Mouse (Mus musculus) midbrain, embryonic 14.5 days (tissue): ENCODE data around the gene Lcn5. TPM values are rescaled to one million over a fixed set of nuclear protein-coding genes. Genes with fewer than 3 reads are reported as not detected.
A peak's percentile ranks its signal among the peaks of the same experiment; 100 is the strongest.

Source experiments
- ATAC-seq: fragments of 200-750 bp; cut with Nextera tagmentation; 2 replicates; pipeline ENCODE4 v1.8.0; 2017; ENCODE audit warnings: moderate number of reproducible peaks, moderate library complexity; ENCODE audit not compliant: low FRiP score, low TSS enrichment
- DNase-seq: peaks from one replicate; pipeline ENCODE4 v3.0.0-alpha.2; 2015
- H3K27ac ChIP-seq: fragments of 300-500 bp; sonication (generic); replicated peaks from 2 replicates; pipeline ENCODE4 v1.5.1; 2014; ENCODE audit warnings: mild to moderate bottlenecking, low read depth, low read length, moderate library complexity
- H3K27me3 ChIP-seq: fragments of 300-500 bp; sonication (generic); 2 replicates; pipeline ENCODE4 v1.6.1; 2014; ENCODE audit warnings: low read length, control low read depth, mixed read lengths; ENCODE audit not compliant: control insufficient read depth, insufficient read depth
- H3K36me3 ChIP-seq: fragments of 300-500 bp; sonication (generic); 2 replicates; pipeline ENCODE4 v1.6.1; 2014; ENCODE audit warnings: low read length, control low read depth; ENCODE audit not compliant: control insufficient read depth, insufficient read depth
- H3K4me1 ChIP-seq: fragments of 300-500 bp; sonication (generic); 2 replicates; pipeline ENCODE4 v1.6.1; 2014; ENCODE audit warnings: mild to moderate bottlenecking, antibody characterized with exemption, low read length, control low read depth; ENCODE audit not compliant: control insufficient read depth, insufficient read depth
- H3K4me2 ChIP-seq: fragments of 300-500 bp; sonication (generic); 2 replicates; pipeline ENCODE4 v1.6.1; 2014; ENCODE audit warnings: mild to moderate bottlenecking, low read length, moderate library complexity
- H3K4me3 ChIP-seq: fragments of 300-500 bp; sonication (generic); replicated peaks from 2 replicates; pipeline ENCODE4 v1.5.1; 2014; ENCODE audit warnings: low read depth, low read length
- H3K9ac ChIP-seq: fragments of 300-500 bp; sonication (generic); replicated peaks from 2 replicates; pipeline ENCODE4 v1.6.1; 2014; ENCODE audit warnings: mild to moderate bottlenecking, low read length, moderate library complexity
- H3K9me3 ChIP-seq: fragments of 300-500 bp; sonication (generic); 2 replicates; pipeline ENCODE4 v1.6.1; 2016; ENCODE audit warnings: low read length, control low read depth, mixed read lengths; ENCODE audit not compliant: control insufficient read depth
- WGBS: fragments of 180-500 bp; shearing (Covaris S2); extraction: QIAGEN DNeasy Blood & Tissue Kit; methylation state at CpG from one replicate; pipeline ENCODE4 v1.1.7; 2014; 5-methylcytosine and 5-hydroxymethylcytosine counted together
- polyA plus RNA-seq: library from polyadenylated mRNA; unstranded; fragments of >200 nt; fragmentation: Nextera tagmentation; extraction: Ambion mirVana; gene quantifications from 2 replicates; pipeline ENCODE4 v1.2.1, GENCODE M21; 2014

The Lcn5 gene
- not detected in 2 replicates for polyA plus RNA-seq

DNA sequence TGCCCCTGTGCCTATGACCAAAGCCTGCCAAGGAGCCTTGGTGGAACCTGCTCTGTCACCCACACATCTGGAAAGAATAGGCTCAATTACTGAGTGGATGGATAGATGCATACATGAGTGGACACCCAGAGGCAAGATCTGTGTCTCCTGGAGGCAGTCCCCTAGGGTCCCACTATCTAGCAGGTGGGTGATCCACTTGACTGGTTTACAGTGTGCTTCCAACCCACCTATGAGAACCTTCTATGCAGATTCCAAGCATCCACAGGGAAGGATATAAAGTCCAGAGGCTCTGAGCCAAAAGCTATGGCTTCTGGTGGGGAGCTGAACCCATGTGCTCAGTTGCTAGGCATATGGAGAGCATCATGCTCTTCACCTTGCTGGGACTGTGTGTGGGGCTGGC lies at the start of gene Lcn5:
TSS of gene Lcn5 (plus strand) at position 301 of the 400 bp plus-strand sequence.
- ATAC-seq (no peak), DNase-seq (no peak)
- Histone ChIP-seq H3K4me1 (no peaks in the 10 kb centered on the region), H3K36me3 (no peaks in the 10 kb centered on the region), H3K4me3 (no peak within 1 kb of the TSS), H3K9ac (no peak within 1 kb of the TSS), H3K9me3 (no peaks in the 10 kb centered on the region), H3K27me3 (no peaks in the 10 kb centered on the region), H3K4me2 (no peak within 1 kb of the TSS), H3K27ac (no peak within 1 kb of the TSS)

DNA sequence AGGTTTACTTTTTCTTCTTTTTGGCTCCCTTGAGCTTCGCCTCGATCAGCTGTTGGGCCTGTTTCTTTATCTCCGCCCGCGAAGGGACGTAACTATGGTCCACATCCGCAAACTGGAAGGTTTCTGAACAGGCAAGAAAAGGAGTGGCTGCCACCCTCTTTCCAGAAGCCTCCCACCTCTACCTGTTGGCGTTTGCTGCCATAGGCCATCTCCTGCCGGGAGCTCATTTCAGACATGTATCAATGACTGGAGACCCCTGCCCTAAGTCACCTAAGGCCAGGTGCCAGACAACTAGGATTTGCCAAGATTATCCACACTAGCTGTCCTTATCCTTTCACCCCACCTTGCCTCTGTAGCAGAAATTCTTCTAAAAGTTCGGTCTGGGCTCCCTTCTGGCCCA lies 49.1 kb upstream of the Lcn5 start:
- DNase-seq: no peak
- no peaks in the 10 kb centered on the region for H3K27me3 ChIP-seq
- ATAC-seq: peak; percentile 28; the same call in 1 of the 2 replicates

DNA sequence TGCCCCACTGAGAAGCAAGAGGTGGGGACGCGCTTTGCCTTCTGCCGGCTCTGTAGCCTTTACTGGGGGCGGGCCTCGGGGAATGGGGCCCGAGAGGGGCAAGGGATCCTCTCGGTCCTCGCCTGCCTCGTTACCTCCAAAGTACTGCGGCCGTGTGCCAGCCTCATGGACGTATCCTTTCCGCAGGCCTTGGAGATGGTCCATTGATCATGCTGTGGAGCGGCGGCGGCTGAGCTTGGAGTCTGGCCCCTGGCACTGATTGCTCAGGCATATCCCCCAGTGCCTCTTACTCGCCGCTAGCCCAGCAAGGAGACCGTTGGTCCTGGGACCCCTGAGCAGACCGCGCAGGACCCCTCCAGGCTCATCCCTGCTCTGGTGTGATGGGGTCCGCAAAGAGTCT lies 41.4 kb upstream of the Lcn5 start:
- Histone ChIP-seq H3K36me3 (no peaks in the 10 kb centered on the region), H3K27me3 (peaks cover 35% of the 10 kb centered on the region; the same call in 1 of the 2 replicates), H3K4me1 (peaks cover 4% of the 10 kb centered on the region; the same call in 1 of the 2 replicates), H3K4me3 (no peak overlapping the region), H3K9ac (no peak overlapping the region), H3K27ac (no peak overlapping the region), H3K9me3 (no peaks in the 10 kb centered on the region), H3K4me2 (no peak overlapping the region)
- ATAC-seq (no peak), DNase-seq (no peak)
- 17% methylated on average over 22 of the region's 22 CpGs for WGBS

More for the DNA sequence above, 49.1 kb upstream of the Lcn5 start:
- no peaks in the 10 kb centered on the region for H3K9me3 ChIP-seq
- peak overlapping the region; percentile 74 for H3K4me2 ChIP-seq
- peak overlapping the region; percentile 97; the same call in 1 of the 2 replicates for H3K9ac ChIP-seq
- H3K4me1 ChIP-seq: peaks cover 15% of the 10 kb centered on the region
- WGBS: 73% methylated on average over 10 of the region's 10 CpGs
- H3K27ac ChIP-seq: peak overlapping the region; percentile 91
- no peaks in the 10 kb centered on the region for H3K36me3 ChIP-seq
- peak overlapping the region; percentile 99 for H3K4me3 ChIP-seq

DNA sequence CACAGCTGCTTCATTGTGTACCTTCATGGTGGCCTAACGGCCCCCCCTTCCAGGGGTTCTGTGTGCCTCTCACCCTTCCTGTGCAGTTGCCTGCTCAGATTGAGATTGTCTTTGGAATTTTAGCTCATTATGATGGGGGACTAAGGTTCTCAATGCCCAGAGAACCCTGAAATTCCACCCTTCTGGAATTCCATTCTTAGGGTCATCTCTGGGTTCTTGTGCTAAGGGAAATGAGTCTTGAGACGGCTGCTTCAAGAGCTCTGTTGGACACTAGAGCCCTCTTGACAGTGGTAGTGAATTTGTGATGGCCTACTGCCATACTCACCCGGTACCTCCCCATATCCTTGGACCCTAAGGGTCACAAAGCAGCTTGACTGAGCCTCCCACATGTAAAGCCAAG lies 40.2 kb upstream of the Lcn5 start, which contains the start of gene Ccdc183:
TSS of gene Ccdc183 (minus strand) at position 101 of the 400 bp plus-strand sequence.
- Histone ChIP-seq H3K36me3 (no peaks in the 10 kb centered on the region), H3K4me1 (peaks cover 5% of the 10 kb centered on the region; the same call in 1 of the 2 replicates), H3K9ac (no peak within 1 kb of the TSS), H3K27me3 (peaks cover 35% of the 10 kb centered on the region; the same call in 1 of the 2 replicates), H3K9me3 (no peaks in the 10 kb centered on the region), H3K4me3 (no peak within 1 kb of the TSS), H3K27ac (no peak within 1 kb of the TSS), H3K4me2 (no peak within 1 kb of the TSS)
- no peak for ATAC-seq
- WGBS: 85% methylated on average over 3 of the region's 3 CpGs
- no peak for DNase-seq

DNA sequence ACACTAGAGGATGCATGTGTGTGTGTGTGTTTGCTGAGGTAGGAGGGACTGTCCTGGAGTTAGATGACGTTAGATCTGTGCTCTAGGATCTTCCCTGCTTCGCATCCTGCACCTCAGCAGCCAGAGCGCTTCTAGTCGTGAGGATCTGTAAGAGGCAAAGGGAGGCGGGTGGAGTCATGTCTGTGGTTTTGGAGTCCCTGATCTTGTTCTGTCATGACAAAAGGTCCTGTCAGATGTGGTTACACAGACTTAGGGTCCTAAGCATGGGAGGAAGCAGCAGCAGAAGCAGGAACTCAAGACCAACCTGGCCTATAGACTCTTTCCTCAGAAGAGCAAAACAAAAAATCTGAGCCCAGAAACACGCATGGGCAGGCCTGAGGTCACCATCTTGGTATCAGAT lies 37.4 kb upstream of the Lcn5 start:
- no peak overlapping the region for H3K9ac ChIP-seq
- no peak overlapping the region for H3K27ac ChIP-seq
- no peaks in the 10 kb centered on the region for H3K9me3 ChIP-seq
- H3K4me2 ChIP-seq: no peak overlapping the region
- peaks cover 25% of the 10 kb centered on the region; the same call in 1 of the 2 replicates for H3K27me3 ChIP-seq
- H3K4me1 ChIP-seq: peaks cover 5% of the 10 kb centered on the region; the same call in 1 of the 2 replicates
- ATAC-seq: no peak
- no peak overlapping the region for H3K4me3 ChIP-seq
- H3K36me3 ChIP-seq: no peaks in the 10 kb centered on the region
- no peak for DNase-seq
- WGBS: 85% methylated on average over 6 of the region's 6 CpGs

DNA sequence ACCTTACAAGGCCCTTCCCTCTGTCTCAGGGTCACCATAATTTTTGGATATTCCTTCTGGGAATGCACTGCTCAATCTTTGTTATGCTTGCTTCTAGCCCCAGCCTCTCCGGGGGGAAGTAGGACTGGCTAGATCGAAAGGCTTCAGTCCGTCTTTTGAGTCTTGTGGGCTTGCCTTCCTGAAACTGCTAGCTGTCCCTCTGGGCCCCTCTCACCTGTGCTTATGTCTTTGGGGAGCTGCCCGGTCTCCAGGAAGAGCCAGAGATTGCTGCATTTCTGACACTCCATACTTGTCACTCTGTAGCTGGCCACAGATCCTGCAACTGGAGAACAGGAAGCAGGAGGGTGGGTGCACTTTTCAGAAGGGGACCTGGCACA lies 36.9 kb upstream of the Lcn5 start:
- H3K36me3 ChIP-seq: no peaks in the 10 kb centered on the region
- peaks cover 21% of the 10 kb centered on the region; the same call in 1 of the 2 replicates for H3K27me3 ChIP-seq
- peak overlapping the region; percentile 70; the same call in 1 of the 2 replicates for H3K27ac ChIP-seq
- H3K4me2 ChIP-seq: peak overlapping the region; percentile 76
- WGBS: 92% methylated on average over 4 of the region's 4 CpGs
- peak overlapping the region; percentile 47 for H3K4me3 ChIP-seq
- peak overlapping the region; percentile 55; the same call in 1 of the 2 replicates for H3K9ac ChIP-seq
- no peaks in the 10 kb centered on the region for H3K9me3 ChIP-seq
- DNase-seq (no peak), ATAC-seq (no peak)
- H3K4me1 ChIP-seq: peaks cover 5% of the 10 kb centered on the region; the same call in 1 of the 2 replicates

DNA sequence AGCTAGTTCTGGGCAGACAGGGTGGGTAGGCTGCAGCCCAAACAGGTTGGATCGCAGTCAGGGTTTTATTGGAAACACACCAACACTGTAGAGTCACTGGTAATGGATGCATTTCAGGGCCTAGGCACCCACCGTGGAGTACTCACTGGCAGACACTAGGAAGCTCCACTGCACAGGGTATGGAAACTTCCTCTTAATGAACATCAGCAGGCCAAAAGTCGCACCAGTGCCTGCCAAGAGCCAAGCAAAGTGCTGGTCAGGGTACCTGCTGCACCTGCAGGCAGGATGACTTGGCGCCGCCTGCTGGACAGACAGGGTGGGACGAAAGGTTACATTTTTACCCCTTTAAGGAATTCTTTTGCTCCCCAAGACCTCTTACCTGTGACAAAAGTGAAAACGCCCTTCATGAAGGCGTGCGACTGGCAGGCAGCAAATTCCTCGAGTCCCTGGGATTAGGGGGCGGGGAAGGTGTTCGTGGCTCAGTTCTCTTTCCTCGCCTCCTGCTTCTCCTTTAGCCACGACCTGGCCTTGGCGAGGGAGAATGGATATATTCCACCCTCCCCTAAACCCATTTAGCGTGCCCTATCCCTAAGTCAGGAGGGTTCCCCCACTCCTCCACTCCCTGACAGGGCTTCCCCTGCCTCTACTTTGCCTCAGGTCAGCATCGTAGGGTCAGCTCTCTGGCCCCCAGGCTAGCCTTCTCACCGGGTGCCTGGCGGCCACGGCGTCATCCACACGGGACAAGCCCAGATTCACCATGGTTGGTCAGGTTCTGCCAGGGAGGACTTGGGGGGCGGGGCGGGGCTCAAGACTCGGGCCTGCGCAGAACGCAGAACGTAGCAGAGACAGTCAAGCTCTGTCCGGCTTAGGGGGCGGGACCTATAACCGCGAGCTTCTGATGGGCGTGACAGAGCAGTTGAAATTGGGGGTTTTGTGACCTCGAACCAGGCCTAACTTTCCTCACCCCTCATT lies 36.2 kb upstream of the Lcn5 start, which contains the start of gene Tmem141:
TSS of gene Tmem141 (minus strand) at position 777 of the 972 bp plus-strand sequence.
- WGBS: 7% methylated on average over 34 of the region's 34 CpGs
- ATAC-seq: peak; percentile 94
- peak within 1 kb of the TSS; percentile 70 for H3K27ac ChIP-seq

DNA sequence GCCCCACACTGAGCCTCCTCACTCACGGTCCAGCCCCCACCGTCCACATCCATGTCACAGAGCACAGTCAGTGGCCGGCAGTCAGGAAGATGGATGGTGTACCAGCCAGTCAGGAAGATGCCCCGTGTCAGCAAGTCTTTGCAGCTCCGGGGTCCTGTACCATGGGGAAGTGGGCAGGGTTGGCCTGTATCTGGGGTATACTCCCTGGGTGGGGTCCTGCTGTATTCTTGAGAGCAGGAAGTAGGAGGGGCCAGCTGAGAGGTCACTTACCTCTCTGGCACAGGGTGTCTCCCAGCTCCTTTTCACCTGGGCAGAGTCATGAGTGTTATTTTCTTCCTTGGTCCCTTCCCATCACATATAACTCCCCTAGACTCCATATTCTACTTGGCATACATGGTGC lies 31.8 kb upstream of the Lcn5 start:
- no peak overlapping the region for H3K27ac ChIP-seq
- WGBS: 76% methylated on average over 5 of the region's 5 CpGs
- H3K4me3 ChIP-seq: no peak overlapping the region
- DNase-seq (no peak), ATAC-seq (no peak)
- H3K4me2 ChIP-seq: no peak overlapping the region
- no peaks in the 10 kb centered on the region for H3K9me3 ChIP-seq
- H3K27me3 ChIP-seq: no peaks in the 10 kb centered on the region
- H3K9ac ChIP-seq: no peak overlapping the region
- H3K4me1 ChIP-seq: peaks cover 5% of the 10 kb centered on the region; the same call in 1 of the 2 replicates
- H3K36me3 ChIP-seq: no peaks in the 10 kb centered on the region

More for the DNA sequence above, 36.2 kb upstream of the Lcn5 start, which contains the start of gene Tmem141:
- Histone ChIP-seq H3K4me3 (peak within 1 kb of the TSS; percentile 47), H3K4me2 (peak within 1 kb of the TSS; percentile 76), H3K9me3 (no peaks in the 10 kb centered on the region), H3K36me3 (no peaks in the 10 kb centered on the region), H3K4me1 (peaks cover 5% of the 10 kb centered on the region; the same call in 1 of the 2 replicates), H3K9ac (peak within 1 kb of the TSS; percentile 55), H3K27me3 (peaks cover 14% of the 10 kb centered on the region; the same call in 1 of the 2 replicates)
- peak; percentile 91 for DNase-seq
